Comparison of ENCODE assay signal across 8 mouse cellular contexts in the genomic region with DNA sequence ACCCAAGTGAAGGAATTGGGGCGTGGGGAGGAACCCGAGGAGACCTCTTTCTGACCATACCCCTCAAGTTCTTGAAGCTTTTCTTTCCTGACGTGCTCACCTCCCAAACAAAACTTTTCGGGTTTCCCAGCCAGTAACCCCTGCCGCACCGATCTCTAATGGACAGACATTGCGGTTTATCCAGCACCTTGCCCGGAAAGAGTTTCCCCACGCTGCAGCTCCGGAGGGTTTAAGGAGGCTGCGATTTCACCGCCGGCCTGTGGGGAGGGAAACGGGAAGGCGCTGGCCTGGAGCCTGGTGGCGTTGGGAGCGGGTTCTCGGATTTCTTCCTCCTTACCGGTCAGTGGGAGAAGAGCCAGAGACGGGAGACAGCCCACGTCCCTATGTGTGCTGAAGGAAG. TPM values are rescaled to one million over a fixed set of nuclear protein-coding genes. Genes with fewer than 3 reads are reported as not detected.
A peak's percentile ranks its signal among the peaks of the same experiment; 100 is the strongest.
DNase-seq lines count a peak whose midpoint lies in the region; ATAC-seq and TF ChIP-seq lines count a peak whose summit lies in the region.

No protein-coding gene starts in this region.

- H3K4me2 ChIP-seq in midbrain, embryonic 13.5 days (replicated peaks) = peak overlapping the region; percentile 73

- no peak for TF ChIP-seq CTCF in kidney, adult 2 months (conservative IDR thresholded peaks at IDR 0.05; ENCODE audit: insufficient read depth, insufficient read length, low read depth, low read length)

- no peak overlapping the region for H3K27ac ChIP-seq in kidney, adult 2 months (ENCODE audit: insufficient read depth, low read depth, low read length)
- H3K27ac ChIP-seq in midbrain, embryonic 13.5 days = 0 out of 2 replicates have a peak overlapping the region, but pooled peaks have one; percentile 9

- H3K9me3 ChIP-seq in midbrain, embryonic 13.5 days = no peaks in the 10 kb centered on the region

- no peaks in the 10 kb centered on the region for H3K36me3 ChIP-seq in kidney, adult 2 months (ENCODE audit: control insufficient read depth, insufficient read depth, low read length)
- no peaks in the 10 kb centered on the region for H3K36me3 ChIP-seq in midbrain, embryonic 13.5 days

- TF ChIP-seq POLR2A in kidney, adult 2 months (IDR thresholded peaks at IDR 0.05; ENCODE audit: low read depth, low read length) = no peak

- ATAC-seq in midbrain, embryonic 13.5 days = 0 out of 2 replicates have a peak, but pooled peaks have one; percentile 7

- 2% methylated on average over 21 of the region's 21 CpGs for WGBS in kidney, adult 2 months
- under 1% methylated on average over 21 of the region's 21 CpGs for WGBS in midbrain, embryonic 13.5 days

- no peak overlapping the region for H3K4me3 ChIP-seq in kidney, adult 2 months (ENCODE audit: insufficient read depth, low read depth, low read length)
- H3K4me3 ChIP-seq in midbrain, embryonic 13.5 days (replicated peaks) = peak overlapping the region; percentile 63

- H3K4me1 ChIP-seq in kidney, adult 2 months (ENCODE audit: control insufficient read depth, insufficient read depth, low read length) = no peaks in the 10 kb centered on the region
- H3K4me1 ChIP-seq in midbrain, embryonic 13.5 days (replicated peaks) = peaks cover 13% of the 10 kb centered on the region

- no peaks in the 10 kb centered on the region; the same call in none of the 2 replicates for H3K27me3 ChIP-seq in kidney, adult 2 months (replicated peaks; ENCODE audit: control insufficient read depth, insufficient read depth, low read length)
- peaks cover 98% of the 10 kb centered on the region for H3K27me3 ChIP-seq in midbrain, embryonic 13.5 days

- peak overlapping the region; percentile 53; the same call in 1 of the 2 replicates for H3K9ac ChIP-seq in midbrain, embryonic 13.5 days (replicated peaks)

- DNase-seq in kidney, postnatal 10 days = peak; percentile 31
- DNase-seq in kidney, adult 2 months = no peak
- peak; percentile 66 for DNase-seq in embryo, embryonic 9.5 days (ENCODE audit: extremely low spot score)
- DNase-seq in heart, postnatal 4 days = peak; percentile 39
- DNase-seq in spleen, postnatal 4 days (ENCODE audit: low spot score in 2 of 2) = no peak
- no peak for DNase-seq in yolk sac, embryonic 10.5 days (ENCODE audit: low spot score)
- DNase-seq in urinary bladder, adult 2 months (ENCODE audit: low spot score) = no peak

RNA-seq across cellular contexts. Expression of a gene that starts 5.9 kb away (rescaled TPM):
- 0.08 TPM in 1 of 2 replicates, not detected in the other for polyA plus RNA-seq in kidney, adult 2 months (2012; rRNA removed)
- not detected for total RNA-seq in heart, postnatal 4 days (2021)
- polyA plus RNA-seq in midbrain, embryonic 13.5 days (2015; fragmentation: Nextera tagmentation; extraction: Ambion mirVana) = 9.0 and 13.6 TPM in 2 replicates
- polyA plus RNA-seq in urinary bladder, adult 2 months (2012; rRNA removed) = not detected in 2 replicates

Comparison
In these comparisons a context has a peak if more than half of its experiments do, and no peak if none do; other contexts are left out.
1. DNase-seq: peak in kidney, postnatal 10 days (single experiment), embryo, embryonic 9.5 days (single experiment) and heart, postnatal 4 days (single experiment); none in kidney, adult 2 months (single experiment), spleen, postnatal 4 days (0 of 2), yolk sac, embryonic 10.5 days (single experiment) and urinary bladder, adult 2 months (single experiment).